Mouse (Mus musculus): ENCODE measurements around the gene Map3k7cl. TPM values are rescaled to one million over a fixed set of nuclear protein-coding genes. Genes with fewer than 3 reads are reported as not detected.

Map3k7cl gene
- total RNA-seq (2021): 1 to 10 TPM; 1.9 to 2.1 TPM

DNA sequence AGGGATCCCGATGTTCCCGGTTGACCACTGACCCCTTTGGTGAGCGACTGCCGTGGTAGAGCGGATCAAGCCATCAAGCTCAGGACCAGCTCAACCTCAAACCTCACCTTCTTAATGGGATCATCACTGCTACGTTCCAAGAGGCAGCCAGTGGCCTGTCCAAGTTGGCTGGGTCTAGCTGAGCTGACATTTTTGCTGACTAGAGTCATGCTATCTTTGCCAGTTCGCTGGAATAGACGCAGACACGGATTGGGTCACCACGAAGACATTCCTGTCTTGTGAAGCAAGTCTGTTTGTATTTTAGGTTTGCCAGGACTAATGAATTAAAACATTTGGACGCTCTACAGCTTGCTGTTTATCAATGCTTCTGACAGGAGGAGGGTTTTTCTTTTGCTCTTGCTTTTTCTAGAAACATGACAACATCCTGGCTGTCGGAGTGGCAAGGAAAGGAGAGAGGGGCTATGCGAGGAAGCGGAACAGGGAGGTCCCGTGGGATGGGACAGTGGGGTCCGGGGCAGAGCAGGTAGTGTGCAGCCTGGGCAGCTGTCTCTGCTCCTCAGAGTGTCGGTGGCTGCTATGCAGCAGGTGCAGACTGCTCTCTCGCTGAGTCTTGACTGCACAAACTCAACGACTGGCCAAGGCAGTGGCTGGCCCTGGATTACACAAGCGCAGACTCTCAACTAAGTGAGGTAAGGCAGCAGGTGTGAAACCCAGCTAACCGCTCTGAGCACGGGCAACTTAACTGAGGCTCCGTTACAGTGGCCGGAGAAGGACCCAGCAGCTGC, at the start of gene Map3k7cl:
Gene Map3k7cl (plus strand): TSS at position 424 of the 785 bp plus-strand sequence.
- peak; percentile 14 to 26 for DNase-seq
- intact Hi-C loops (cut with DNase I): no loop called here

DNA sequence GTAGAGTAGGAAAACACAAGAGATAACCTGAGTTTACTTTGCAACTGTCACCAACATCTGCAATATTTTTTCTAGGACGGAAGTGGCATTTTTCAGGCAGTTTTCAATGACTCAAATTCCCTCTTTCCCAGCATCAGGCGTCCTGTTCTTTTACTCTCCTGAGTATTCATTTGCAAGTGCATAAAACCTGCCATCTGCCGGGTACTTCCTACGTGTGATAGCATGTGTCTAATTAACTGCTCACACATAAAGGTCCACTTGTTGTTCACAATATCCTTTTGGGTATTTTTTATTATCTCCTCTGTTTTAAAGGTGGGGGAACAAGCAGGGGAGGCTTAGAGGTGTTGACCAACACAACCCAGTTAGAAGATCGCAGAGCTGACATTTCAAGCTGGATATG, 41.4 kb upstream of the Map3k7cl start:
- intact Hi-C loops (cut with DNase I): no loop called here
- no peak for DNase-seq

DNA sequence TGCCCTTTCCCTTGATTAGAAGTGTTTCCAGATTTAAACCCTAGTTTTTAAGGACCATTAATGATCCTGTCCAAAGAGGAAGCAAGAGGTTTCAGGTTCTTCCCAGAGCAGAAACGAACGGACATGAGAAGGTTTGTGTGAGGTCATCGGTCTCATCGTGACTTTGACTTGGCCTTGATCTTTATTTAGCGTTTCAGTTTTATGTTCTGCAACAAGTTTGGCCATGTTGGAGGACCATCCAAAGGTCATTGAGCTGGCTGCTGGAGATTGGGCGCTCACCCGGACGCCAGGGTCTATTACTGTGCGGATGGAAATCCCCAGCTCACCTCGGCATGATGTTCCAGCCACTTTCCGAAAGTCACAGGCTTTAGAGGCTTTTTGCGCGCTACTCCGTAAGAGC, 40.8 kb upstream of the Map3k7cl start:
- intact Hi-C loops (cut with DNase I): no loop called here
- DNase-seq: no peak

DNA sequence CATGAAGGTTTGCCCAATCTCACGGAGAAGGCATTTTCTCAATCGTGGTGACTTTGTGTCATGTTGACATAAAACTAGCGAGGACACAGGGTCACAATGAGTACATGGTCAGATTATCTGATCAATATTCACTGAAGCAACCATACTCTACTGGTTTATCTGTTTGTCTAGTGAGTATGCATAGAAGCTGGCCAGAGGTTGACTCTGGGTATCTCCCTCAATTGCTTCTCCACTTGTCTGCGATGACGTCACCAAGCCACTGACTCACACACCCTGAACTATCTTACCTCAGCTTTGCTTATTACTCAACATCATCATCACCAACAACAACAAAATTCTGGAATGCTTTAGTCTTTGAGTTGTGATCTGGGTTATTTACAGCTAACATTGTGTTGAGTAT, 28.9 kb upstream of the Map3k7cl start:
- no peak for DNase-seq
- intact Hi-C loops (cut with DNase I): no loop called here

DNA sequence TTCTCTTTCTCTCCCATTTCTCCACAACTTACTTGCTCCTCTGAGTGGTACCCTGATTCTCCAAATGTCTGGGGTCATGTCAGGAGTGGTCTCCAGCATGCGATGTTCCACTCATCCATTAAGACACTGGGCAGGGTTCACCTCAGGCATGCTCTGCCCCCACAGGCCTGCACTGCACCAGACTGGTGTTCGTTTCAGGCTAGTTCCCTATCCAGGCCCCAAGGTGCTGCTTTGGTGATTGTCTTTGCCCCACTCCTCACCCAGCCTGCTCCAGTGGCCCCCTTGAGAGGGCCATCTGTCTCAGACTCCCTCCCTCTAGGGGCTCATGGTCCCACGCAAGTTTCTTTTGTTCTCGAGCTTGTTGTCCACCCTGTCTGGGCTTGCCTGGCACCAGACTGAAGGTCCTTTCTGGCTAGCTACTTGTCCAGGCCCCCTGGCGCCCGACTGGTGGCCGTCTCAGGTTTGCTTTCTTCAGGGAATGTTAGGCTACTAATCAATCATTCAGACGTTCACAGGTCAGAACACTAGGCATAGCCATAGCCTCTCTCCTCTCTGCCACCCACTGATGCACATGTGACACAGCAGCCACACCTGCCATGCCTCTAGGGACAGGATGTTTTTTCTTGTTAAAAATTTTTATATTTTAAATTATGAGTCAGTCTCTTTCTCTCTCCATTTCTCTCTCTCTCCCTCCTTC, 25.4 kb upstream of the Map3k7cl start:
- intact Hi-C loops (cut with DNase I): no loop called here
- no peak for DNase-seq

DNA sequence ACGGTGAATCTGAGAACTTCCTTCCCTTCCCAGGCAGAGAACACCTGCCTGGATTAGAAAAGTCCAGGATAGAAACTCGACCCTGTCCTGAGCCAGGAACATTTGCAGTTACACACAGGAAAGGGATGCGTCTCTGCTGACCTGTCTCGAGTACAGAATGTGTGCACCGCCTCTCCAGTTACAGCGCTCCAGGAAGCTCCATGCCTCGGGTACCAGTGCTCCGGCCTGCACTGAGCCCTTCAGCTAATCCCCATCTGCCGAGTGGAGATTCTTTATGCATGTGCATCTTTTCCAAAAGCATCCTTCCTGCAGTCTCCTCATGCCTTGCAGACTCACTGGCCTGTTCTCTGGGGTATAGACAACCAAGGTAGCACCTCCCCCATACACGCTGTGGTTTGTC, 24.4 kb upstream of the Map3k7cl start:
- no peak for DNase-seq
- intact Hi-C loops (cut with DNase I): no loop called here

DNA sequence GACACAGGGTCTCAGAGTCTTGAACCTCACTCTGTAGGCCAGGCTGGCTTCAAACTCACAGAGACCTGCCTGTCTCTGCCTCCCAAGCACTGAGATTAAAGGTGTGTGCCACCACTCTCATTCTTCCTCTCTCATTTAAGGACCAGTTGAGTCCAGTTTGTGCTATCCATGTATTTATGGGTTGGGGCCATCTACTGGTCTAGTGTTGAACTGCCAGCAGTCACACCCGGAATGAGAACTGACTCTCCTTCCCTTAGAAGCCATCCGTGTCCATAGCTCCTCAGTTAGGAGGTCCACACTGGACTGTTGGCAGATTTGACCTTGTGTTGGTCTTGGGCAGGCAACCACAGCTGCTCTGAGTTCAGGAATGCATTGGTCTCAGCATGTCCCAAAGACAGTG, 4.8 kb upstream of the Map3k7cl start:
- no peak for DNase-seq
- intact Hi-C loops (cut with DNase I): no loop called here

DNA sequence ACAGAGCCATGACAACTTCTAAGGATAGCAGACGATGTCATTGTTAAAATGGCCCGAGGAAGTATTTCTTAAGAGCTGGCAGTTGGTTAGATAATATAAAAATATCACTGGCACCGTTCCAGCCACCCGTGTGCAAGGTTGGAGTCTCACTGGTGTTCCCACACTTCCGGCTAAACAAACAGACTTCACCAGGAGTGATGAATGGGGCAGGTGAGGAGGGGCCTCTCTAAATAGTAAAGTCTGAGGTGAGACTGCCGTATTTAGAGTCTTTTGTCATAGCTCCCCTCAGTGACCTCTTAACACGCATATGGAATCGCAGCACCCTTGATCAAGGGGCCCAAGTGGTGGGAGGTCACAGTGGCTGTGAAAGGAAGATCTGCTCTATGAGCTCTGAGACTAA, 3.2 kb downstream of the Map3k7cl start:
- DNase-seq: no peak
- intact Hi-C loops (cut with DNase I): no loop called here

DNA sequence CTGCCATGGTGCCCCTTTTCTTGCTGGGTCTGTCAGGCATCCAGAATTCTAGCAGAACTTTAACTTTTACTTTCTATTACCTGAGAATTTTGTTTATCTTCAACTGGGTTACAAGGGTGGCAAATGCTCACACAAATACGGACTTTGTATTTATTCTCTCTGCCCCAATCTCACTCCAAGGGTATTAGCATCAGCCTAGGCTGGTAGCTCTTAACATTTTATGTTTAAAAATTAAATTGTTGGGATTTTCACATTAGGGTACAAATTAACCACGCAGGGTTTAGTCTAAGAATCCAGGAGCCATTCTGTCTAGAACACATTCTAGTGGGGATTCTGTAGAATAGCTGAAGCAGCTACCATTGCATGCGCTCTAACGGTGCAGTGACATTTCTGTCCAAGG, 8.4 kb downstream of the Map3k7cl start:
- no peak for DNase-seq
- intact Hi-C loops (cut with DNase I): no loop called here

DNA sequence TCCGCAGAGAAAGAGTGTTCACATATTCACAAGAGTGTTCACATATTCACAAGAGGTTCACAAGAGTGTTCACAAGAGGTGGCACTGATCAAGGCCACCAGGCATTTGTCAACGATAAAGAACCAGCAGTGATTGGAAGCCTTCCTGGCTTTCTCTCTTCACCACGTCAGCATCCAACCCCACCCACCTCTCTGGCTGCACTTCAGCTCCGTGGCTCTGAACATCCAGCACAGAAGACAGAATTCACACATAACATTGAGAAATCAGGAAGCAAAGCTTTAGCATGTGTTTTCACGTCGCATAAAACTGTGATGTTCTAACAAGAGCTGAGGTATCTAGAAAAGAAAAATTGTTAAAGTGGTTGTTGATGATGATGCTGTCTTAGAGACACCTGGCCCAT, 10.4 kb downstream of the Map3k7cl start:
- intact Hi-C loops (cut with DNase I): no loop called here
- no peak for DNase-seq

DNA sequence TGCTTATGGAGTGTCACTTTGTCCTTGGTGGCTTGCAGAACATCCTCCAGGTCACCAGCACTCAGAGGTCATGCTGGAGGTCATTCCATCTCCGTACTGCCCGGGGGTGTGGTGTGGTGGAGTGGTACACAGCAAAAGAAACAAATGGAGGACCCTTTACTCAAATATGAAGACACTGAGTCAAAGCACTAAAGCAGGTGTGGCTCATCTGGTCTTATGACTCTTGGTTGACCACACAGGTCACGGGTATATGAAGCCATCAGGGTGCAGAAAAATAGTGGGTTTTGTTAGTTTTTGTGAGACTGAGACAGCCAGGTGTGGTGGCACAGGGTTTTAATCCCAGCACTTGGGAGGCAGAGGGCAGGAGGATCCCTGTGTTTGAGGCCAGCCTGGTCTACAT, 11.4 kb downstream of the Map3k7cl start:
- DNase-seq: no peak
- intact Hi-C loops (cut with DNase I): no loop called here

DNA sequence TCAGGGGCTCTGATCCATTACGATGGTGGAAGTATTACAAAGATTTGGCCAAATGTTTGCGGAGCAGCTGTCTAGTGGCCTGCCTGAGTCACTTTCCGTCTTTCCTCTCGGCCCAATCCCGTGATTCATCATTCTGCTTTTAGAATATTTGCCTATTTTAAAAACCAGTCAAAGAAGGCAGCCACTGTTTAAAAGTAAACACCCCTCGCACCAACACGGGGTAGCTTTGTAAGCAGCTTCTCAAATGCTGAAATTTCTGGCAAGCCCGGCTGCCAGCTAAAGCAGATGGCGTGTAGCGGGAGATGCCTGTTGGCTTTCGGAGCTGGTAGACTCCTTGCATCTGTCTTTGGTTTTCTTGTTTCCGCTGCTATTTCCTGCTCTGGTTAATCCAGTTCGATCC, 14.4 kb downstream of the Map3k7cl start:
- intact Hi-C loops (cut with DNase I): no loop called here
- peak in 1 of 2 experiments; percentile 21 for DNase-seq

DNA sequence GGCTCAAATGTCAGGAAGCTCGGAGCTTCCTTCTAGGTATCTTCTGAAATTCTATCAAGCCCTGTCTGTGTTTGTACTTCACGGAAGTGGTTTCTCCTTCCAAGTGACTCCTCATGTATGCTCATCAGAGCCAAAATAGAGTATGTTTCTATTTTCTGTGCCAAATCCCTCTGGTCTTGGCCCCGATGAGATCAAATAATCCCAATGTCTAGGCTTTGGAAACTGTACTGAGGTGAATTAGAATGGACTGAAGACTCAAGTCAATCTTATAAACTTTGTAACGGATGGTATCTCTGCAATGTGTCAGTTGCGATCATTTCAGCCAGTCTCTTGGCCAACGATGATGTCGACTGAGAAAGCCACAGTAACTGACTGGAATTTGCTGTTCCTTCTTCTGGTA, 15.1 kb downstream of the Map3k7cl start:
- no peak for DNase-seq
- intact Hi-C loops (cut with DNase I): no loop called here

DNA sequence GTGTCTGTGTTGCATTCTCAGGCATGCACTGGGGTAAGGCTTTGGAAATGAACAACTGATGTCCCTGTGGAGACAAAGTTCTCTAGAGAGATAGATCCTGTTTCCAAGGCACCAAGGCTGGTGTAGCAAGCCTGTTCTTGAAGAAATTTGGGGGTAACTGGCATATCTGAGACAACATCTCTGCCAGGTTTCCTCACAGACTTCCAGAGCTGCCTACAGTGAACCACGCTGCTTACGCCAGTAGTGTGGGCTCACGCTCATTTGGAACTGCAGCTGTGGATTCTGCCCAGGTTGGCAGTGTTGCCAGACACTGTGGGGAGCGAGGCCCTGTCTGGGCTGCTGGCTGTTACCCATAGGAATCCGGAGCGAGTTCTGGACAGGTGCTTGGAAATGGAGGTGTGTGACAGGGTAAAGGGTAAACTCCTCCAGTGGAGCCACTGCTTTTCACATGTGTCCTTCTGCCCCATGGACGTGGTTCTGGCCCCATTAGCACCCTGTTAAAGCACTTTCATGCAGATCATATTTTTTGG, 16.5 kb downstream of the Map3k7cl start:
- no peak for DNase-seq
- intact Hi-C loops (cut with DNase I): no loop called here

DNA sequence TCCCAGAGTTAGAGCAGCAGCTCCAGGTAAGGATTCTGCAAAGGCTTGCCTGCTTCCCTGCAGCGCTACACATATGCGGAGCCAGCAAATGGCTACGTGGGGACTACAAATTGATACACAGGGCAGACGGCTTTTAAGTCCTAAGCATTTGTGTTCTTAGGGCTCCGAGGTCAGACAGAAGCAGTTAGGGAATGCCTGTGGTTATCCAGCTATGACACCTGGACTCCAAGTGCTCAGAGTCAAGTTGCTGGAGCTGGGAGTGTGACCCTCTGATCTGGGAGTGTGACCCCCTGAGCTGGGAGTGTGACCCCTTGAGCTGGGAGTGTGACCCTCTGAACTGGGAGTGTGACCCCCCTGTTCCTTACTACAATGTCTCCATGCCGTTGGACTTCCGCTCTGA, 17.2 kb downstream of the Map3k7cl start:
- intact Hi-C loops (cut with DNase I): no loop called here
- DNase-seq: no peak

DNA sequence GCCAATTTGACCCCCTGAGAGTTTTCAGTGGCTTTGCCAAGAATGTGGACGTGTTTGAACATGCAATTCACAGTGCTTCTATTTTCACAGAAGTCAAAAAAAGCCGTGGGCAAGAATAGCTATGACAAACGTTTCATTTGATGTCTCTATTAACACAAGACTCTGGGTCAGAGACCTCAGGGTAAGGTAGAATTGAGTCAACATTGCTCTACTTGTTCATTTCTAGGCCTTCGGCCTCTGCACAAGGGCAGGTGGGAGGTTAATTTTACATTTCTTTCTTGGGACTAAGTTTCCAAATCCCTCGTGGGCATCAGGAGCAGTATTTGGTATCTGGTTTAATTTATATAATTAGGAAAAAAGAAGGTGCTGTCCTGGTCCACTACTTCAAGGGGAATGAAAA, 20.3 kb downstream of the Map3k7cl start:
- intact Hi-C loops (cut with DNase I): no loop called here
- no peak for DNase-seq

DNA sequence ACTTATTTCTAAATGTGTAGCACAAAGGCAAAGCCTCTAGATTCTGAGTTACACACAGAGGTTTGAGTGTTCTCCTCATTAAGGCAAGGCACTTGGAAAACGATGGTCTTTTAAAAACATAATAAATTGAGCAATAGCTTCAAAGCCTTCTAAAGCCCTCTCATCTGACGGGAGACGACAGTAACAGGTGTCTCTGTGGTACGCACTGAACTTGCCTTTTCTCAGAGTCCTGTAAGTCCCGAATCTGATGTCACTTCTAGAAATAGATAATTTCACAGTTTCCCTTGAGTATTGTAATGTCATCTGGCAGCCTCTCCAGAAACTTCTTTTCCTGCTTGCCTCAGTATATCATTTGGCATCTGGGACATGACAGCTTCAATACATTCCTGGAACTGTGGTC, 21.0 kb downstream of the Map3k7cl start:
- intact Hi-C loops (cut with DNase I): no loop called here

DNA sequence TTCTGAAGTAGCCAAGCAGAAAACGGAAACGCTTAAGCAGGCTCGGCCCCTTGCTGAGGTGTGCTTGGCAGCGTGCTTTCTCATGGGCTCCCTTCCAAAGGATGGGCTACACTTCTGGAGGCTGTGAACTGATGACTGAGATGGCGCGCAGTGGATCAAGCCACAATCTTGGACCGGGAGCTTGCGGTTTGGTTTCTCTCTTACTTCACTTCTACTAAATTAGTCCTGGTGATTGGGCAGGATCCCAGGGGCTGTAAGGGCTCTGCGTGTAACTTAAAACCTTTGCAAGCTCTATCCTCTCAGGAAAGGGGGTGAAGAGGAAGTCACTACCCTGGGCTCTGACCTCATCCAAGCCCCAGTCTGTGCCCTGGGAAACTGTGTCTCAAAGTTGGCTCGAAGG, 22.5 kb downstream of the Map3k7cl start:
- intact Hi-C loops (cut with DNase I): no loop called here

More for the DNA sequence above, 21.0 kb downstream of the Map3k7cl start:
- DNase-seq: no peak

DNA sequence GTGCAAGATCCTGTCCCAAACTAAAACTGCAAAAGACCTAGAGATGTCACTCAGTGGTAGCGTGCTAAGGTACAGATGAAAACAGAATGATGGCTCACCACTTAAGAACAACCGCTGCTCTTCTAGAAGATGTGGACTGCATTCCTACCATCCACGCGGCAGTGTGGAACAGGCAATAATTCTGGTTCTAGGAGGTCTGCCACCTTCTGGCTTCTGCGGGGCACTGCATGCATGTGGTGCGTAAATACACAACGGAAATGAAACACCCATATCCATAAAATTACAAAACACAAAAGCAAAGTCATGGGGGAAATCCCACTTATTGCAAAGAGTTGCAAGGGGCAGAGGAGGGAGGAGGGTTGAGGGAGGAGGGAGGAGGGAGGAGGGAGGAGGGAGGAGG, 25.8 kb downstream of the Map3k7cl start:
- intact Hi-C loops (cut with DNase I): no loop called here
- DNase-seq: no peak

More for the DNA sequence above, 22.5 kb downstream of the Map3k7cl start:
- DNase-seq: no peak

DNA sequence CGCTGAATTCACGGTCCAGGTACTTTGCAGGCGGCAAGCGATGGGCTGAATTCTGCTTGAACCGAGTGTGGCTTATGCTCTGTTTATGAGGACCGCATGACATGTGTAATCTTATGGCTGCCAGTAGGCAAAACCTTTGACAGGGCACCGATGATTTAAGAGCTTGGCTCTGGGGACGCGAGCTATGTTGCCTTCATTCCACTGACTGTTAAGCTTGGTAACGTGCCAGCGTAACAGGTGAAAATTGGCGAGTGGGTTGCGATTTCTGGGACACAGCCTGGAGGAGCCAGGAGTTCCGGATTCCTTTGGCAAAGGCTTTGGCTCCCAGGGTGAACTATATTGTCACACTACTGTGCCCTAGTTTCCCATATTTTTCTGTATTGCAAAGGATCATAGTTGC, 26.3 kb downstream of the Map3k7cl start:
- intact Hi-C loops (cut with DNase I): no loop called here
- no peak for DNase-seq

DNA sequence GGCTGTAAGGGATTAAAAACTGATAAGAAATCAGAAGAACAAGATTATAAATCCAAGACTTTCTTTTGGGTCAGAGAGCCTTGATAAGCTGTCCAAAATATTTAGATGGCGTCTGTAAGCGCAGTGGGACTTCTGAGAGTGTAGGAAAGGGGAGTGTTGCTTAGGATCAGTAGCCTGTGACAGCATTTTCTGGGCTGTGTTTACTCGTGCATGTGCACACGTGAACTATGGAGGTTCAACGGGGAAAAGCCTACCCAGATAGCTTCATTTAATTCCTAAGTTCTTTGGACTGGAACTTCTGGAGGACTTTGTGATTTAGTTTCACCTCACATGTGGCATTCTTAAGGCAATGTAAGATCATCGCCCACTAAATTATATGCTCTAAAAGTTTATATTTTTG, 29.6 kb downstream of the Map3k7cl start:
- intact Hi-C loops (cut with DNase I): no loop called here
- no peak for DNase-seq

DNA sequence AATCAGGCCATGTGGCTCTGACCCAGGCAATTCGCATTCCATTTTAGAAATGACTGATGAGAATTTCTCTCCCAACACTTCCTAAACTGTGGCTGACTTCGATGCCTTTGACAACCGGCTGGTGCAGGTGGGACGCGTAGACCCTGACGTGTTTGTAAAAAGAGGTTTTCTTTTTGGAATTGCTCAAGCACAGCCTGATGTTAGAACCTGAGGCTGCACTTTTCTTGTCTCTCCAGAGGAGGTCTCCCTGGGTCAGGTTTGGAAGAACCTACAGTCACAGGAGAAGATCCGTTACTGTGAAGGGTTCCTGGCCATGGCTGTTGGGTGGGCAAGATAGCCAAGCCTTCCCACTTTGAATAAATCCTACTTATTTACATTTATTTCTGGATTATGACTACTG, 31.5 kb downstream of the Map3k7cl start:
- intact Hi-C loops (cut with DNase I): no loop called here
- no peak for DNase-seq
